Mouse (Mus musculus) cerebellum, adult 2 months (tissue): ENCODE measurements around the gene Mtnr1b.

ENCODE experiments used
- CTCF ChIP-seq: fragments of 200-500 bp; IDR thresholded peaks from 2 replicates; pipeline ENCODE4 v1.5.1; 2011; ENCODE audit warnings: low read depth, mild to moderate bottlenecking, control low read depth, low read length, moderate library complexity, borderline replicate concordance; ENCODE audit not compliant: insufficient read depth
- POLR2A ChIP-seq: fragments of 200-500 bp; IDR thresholded peaks from 2 replicates; pipeline ENCODE4 v1.6.1; 2011; ENCODE audit warnings: low read length, control low read depth, borderline replicate concordance; ENCODE audit not compliant: insufficient read depth

DNA sequence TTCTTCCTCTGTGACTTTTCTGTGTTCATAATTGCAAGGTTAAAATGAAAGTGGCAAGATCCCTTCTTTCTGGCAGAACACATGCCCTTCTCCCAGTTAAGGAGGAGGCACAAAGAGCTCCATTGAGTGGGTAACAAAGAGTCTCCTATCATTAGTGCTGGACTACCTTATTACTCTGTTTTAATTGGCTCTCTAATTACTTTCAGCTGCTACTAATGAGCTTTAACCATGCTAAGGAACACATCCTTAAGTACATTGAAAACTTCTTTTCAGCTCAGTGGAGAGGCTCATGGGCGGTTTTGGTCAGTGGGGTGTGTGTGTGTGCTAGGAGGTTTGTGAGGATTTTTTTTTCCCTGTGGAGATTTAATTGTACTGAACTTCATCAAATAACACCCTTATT is 99.4 kb downstream of the Mtnr1b start:
- no peak for TF ChIP-seq POLR2A
- no peak for TF ChIP-seq CTCF
